Mouse (Mus musculus): ENCODE data around the gene Podxl2.
A peak's percentile ranks its signal among the peaks of the same experiment; 100 is the strongest.

The Podxl2 gene

DNA sequence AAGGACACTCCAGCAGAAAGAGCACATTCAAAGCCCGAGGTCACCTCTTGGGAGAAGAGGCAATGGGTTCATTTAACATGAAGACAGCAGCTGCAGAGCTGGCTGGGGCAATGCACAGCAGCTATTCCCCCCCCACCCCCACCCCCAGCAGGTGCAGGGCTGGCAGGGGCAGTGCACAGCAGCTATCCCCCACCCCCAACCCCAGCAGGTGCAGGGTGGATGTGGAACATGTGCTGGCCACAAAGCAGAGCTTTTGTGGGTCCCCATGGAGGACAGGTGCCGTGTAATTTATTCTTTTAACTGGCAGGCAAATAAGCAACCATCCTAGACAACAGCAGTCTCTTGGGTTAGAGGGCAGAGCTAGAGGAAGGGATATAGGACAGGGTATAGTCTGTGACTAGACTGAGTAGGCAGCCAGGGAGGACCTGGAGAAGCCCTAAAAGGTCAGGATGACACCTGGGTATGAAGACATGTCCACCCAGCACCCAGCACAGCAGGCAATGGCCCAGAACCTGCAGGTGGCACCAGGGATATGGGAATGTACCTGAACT, 11.6 kb upstream of the Podxl2 start:
- DNase-seq (ENCODE audit: low spot score), result no peak

DNA sequence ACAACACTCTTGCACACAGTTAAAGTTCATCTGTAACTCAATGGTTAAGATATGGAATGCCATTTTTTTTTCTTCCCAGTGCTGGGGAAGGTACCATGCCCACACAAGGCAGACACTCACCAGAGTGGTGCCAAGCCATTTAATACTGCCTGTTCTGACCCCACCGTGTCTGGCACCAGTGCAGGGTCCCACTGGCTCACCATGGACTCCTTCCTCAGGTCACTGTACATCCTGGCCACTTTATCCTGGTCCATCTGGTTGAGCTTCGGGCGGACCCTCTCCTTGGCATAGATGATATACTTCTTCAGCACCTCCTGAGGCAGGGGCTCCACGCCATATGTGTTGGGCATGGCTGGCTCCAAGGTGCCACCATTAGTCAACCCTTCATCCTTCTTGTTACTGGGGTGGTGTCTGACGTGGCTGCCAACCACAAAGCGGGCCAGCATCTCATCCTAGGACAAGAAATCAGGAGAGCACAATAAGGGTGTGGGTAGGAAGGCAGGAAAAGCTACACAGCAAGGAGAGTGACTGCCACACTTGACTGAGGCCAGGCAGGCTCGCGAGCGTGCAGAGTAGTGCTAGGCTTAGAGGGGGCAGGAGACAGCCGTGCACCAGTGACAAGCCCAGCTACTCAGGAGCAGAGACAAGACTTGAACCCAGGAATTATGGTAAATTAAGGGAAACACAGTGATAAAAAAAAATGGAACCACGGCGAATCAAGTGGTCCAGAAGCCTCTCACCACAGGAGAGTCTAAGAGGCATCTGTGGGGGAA, 11.0 kb upstream of the Podxl2 start:
- no peak for DNase-seq (ENCODE audit: low spot score)

DNA sequence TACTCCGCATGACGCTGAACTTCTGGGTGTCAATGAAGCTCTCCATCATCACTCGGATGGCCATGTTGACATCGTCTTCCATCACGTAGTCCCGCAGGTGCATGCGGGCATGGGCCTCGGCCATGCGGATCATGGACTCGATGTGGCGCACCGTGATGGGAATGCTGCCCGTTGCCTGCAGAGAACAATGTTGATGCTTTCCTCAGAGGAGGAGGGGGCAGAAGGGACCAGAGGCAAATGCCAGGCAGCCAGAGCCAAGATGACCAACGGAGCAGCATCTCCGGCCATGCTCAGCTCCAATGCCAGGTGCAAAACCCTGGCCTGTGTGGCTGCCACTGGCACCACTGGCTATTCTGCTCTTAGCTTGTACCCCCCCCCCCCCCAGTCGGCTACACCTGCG, 9.8 kb upstream of the Podxl2 start:
- no peak for DNase-seq (ENCODE audit: low spot score)

DNA sequence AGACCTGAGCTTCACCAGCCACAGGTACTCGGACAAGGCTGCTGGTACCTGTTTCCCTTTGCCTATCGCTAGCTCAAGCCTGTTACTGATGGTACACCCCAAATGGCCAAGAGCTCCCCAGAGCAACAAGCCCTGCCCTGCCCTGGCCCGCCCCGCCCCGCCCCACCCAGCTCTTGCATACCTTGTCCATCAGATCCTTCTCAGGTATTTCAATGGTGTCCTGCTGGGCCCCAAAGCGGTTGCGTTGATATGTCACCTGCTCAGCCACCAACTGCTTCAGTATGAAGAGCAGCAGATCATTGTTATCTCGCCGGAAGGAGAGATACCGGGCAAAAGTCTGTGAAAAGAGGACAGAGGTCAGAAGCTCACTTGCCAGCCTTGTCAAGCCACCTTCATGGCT, 9.4 kb upstream of the Podxl2 start:
- DNase-seq (ENCODE audit: low spot score), result no peak

DNA sequence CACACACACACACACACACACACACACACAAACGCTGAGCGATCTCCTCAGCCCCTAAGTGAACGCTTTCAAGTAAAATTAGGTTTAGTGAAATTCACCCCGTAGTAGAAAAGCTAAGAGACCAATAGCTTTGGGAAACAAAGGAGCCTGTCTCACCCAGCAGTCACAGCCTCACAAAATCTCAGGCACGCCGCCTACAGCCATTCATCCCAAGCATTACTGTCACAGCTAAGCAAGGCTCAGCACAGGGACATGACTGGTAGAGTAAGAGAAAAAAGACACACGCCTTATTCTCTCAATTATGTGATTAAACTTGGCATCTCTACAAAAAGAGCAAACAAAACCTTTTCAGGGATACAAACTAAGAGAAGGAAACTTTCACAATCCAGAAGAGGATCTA, 6.5 kb upstream of the Podxl2 start:
- no peak for DNase-seq (ENCODE audit: low spot score)

DNA sequence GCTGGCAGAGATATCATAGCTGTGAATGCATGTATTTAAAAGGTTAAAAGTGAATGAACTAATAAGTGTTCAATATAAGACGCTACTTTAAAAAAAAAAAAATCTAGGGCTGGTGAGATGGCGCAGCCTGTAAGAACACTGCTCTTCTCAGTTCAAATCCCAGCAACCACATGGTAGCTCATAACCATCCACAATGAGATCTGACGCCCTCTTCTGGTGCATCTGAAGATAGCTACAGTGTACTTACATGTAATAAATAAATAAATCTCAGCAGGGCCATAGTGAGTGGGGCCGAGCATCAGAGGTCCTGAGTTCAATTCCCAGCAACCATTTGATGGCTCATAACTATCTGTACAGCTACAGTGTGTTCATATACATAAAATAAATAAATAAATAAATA, 4.6 kb upstream of the Podxl2 start:
- DNase-seq (ENCODE audit: low spot score), result no peak

DNA sequence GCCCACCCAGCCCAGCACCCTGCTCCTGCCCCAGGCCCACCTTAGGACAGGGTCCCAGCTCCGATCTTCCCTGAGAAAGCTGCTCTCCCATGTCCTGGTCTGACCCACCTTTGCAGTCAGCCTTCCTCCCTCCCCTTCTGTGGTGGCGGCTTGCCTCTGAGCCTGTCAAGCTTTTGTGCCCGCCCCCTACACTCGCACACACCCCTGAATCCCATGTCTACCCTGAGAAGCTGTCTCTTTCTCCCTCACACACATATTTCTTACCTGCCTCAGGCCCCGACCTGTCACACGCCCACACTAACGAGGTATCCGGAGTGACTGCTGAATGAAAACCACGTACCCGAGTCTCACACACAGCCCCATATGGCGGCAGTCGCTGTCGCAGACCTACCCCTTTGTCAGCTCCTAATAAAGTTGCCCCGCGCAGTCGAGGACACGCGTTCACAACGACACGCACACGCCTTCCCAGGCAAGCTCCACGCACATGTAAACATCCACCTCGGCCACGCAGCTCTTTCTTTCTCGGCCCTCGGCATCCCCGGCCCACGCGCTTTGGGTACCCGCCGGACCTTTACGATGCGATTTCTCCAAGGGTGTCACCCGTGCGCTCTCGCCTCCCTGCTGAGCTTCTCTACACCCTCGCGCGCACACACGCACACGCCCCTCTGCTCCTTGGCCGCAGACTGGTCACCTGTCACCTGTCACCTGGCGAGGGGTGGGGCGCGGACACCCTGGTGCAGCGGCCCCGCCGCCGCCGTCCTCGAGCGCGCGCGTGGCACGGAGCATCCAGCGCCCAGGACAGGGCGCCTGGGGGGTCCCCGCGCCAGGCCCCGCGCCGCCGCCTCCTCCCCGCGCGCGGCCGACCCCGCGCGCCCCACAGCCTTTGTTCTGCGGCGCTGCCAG, 628 bp downstream of the Podxl2 start:
- no peak for DNase-seq (ENCODE audit: low spot score)

DNA sequence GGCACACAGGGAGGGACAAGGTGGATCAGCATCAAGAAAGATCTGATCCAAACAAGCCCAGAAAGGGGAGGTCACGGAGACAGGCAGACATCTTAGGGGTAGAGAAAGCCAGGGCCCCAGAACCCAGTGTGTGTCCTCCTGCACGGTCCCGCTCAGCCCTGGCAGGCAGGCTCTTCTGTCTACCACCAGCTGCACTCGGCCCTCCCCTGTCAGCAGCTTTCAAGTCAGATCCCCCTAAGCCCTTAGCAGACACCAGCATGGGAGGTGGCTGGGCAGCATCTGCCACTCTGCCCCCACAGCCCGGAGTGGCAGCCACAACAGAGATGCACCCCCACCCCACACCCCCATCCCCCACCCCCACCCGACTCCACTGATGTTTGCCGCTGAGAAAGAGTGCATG, 2.0 kb downstream of the Podxl2 start:
- no peak for DNase-seq (ENCODE audit: low spot score)

DNA sequence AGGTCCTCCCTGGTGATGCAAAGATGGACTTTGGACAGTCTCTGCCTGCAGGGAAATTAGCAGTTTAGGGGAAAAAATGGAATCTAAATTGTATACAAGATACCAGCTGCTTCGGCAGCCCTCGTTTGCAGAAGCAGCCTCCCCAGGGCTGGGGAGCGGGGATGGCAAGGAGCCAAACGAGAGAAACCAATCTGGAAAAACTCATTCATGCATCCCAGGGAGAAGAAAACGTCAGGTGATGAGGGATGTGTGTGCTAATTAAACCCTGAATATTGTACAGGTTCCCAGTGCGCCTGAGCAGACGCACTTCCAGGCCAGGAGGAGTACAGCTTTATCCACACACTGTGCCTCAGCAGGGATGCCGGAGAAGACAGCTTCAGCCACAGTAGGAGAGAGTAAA, 3.3 kb downstream of the Podxl2 start:
- no peak for DNase-seq (ENCODE audit: low spot score)

DNA sequence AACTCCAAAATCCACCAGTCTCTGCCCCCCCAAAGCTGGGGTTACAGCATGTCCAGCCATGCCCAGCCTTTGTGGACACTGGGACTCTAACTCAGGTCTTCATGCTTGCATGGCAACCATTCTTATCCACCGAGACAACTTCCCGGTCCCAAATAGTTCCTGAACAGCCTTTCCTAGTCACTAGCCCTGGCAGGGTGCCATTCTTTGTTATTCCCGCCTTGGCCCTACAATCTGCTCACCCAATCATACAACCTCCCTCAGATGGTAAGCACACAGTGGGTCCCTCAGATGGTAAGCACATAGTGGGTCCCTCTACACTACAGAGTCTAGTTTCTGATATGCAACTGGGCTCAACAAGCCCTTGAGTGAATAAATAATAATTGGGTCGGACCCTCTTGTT, 4.2 kb downstream of the Podxl2 start:
- no peak for DNase-seq (ENCODE audit: low spot score)

DNA sequence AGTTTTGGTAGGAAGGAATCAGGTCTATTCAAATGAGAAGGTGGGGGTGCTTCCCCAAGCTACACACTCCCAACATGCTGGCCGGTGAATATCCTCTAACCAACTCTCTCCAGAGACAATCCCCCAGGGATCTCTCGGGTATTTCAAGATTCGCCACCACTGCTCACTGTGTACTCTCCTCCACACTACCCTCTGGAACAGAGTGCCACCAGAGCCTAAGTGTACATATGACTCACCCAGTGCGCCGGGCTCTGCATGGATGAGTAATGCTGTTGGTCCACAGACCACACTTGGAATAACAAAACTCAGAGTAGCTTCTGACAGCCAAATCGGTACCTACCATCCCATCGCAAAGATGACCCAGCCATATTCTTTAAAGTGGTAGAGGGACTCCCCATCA, 5.4 kb downstream of the Podxl2 start:
- no peak for DNase-seq (ENCODE audit: low spot score)

DNA sequence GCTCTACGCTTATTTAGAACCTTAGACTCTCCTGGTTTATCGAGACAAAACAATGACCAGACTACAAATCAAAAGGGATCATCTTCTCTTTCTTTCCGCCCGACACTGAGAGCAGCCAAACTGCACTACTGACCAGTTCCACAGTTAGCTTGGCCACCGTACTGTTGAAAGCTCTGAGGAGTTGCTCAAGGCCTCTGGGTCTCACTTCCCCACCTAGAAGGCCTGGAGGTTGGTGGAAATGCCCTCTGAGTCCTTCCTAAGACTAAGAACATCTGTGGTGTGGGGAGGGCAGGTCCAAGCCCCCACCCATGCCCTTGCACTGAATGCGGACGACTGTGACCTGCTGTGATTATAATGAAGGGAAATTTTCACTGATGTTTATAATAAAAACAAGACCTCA, 9.1 kb downstream of the Podxl2 start:
- DNase-seq (ENCODE audit: low spot score), result no peak

DNA sequence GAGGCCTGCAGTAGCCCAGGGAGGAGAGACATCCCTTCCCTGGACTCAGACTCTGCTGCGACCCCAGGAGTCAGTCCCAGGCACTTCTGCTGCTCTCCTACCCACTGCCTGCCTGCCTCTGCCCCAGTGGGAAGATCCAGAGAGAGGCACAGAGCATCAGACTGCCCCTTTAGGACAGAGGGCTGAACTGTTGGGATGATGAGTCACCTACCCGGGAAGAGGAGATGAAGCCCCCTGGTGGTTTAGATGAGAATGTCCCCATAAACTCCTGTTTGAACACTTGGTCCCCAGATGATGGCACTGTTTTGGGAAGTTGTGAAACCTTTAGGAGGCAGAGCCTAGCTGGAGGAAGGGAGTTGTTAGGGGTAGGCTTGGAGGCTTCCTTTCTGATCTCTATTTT, 13.9 kb downstream of the Podxl2 start:
- peak; percentile 18 for DNase-seq (ENCODE audit: low spot score)

DNA sequence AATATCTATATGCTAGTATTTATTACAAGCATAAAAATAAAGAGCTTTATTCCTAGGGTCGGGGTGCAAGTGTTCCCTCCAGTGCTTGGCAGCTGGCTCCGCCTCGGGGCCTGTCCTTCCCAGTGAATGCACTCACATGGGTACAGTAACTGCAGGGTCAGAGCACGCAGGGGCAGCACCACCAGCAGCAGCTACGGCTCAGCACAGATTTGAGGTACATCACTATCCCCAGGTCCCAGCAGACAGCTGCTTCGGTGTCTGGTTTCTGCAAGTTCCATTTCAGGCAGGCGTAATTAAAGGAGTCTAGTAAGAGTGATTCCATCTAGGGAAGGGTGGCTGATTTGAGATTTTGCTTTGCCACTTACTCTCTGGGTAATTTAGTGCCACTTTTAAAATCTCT, 16.5 kb downstream of the Podxl2 start:
- DNase-seq (ENCODE audit: low spot score), result no peak

DNA sequence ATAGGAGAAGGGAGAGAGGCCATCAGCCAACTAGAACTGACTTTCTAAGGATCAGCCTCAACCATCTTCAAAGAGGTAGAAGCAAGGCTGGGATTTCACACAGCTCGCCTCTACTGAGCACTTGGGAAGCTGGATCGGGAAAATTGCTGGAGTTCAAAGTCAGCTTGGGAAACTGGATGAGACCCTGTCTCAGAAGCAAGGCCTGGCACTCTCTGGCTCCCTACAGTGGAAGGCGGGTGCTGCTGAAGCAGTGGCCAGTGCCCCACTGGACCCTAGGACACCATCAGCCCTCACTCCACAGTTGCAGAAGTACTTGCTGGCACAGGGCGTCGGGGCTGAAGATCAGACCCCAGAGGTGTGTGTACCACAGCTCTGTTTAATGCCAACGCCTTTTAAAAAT, 17.0 kb downstream of the Podxl2 start:
- DNase-seq (ENCODE audit: low spot score), result no peak

DNA sequence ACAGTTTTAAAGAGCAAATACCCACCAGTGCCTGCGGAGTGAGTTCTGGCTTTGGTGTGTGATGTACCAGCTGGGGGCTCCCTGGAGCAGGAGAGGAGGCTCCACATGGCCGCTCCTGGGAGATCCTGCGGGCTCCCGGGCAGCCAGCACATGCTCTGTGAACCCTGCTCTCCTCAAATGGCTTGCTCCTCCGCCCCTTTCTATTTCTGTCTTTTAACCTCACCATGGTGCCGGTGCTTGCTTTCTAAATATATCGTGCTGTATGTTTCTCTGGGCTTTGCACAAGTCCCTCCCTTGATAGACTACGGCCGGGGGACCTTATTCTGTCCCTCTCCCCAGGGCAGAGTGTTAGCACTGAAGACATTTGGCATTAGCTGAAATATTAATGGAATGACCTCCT, 17.6 kb downstream of the Podxl2 start:
- no peak for DNase-seq (ENCODE audit: low spot score)

DNA sequence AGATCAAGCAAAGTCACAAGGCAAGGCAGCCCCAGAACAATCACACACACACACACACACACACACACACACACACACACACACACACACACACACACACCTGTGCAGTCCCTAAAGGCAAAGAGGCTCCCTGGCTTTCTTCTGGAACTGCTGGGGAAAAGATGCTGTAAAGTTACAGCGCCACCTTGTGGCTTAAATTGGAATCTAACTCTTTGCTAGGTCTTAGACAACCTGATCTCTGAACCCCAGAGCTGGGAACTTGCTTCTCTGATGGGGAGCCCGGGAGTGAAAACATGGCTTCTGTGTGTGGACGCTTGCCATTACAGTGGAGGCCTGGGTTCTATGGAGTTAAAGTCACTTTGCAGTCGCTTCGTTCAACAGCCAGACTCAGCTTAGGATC, 19.2 kb downstream of the Podxl2 start:
- peak; percentile 58 for DNase-seq (ENCODE audit: low spot score)

DNA sequence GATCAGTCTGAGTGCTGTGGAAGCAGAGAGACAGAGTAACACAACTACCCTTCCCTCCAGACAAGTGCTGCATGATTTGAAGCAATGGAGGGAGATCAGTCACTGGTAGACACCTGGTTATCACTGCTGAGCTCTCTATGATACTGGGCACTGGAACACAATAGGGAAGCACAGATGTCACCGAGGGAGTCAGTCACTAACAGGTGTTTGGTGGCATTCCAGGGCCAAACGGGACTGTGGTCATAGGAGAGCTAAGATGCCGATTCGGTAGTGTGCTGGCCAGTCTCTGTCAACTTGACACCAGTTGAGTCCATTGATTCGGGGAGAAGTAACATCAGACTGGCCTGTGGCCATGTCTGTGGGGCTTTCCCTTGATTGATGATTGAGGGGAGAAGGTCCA, 20.3 kb downstream of the Podxl2 start:
- DNase-seq (ENCODE audit: low spot score), result no peak

DNA sequence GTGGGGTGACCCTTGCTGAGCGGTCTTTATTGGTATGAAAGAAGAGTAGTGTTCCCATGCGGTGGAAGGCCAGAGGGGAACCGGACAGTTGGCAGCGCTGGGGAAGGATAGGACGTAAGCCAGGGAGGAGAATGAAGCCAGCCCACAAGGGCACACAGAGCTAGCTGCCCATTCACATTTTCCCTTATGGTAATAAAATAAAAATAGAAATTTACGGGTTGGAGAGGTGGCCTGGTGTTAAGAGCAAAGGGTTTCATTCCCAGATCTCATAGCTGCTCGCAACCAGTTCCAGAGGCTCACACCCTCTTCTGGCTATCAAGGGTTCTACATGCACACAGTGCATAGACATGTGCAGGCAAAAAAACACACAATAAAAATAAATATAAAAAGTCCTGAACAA, 24.8 kb downstream of the Podxl2 start:
- DNase-seq (ENCODE audit: low spot score), result no peak

DNA sequence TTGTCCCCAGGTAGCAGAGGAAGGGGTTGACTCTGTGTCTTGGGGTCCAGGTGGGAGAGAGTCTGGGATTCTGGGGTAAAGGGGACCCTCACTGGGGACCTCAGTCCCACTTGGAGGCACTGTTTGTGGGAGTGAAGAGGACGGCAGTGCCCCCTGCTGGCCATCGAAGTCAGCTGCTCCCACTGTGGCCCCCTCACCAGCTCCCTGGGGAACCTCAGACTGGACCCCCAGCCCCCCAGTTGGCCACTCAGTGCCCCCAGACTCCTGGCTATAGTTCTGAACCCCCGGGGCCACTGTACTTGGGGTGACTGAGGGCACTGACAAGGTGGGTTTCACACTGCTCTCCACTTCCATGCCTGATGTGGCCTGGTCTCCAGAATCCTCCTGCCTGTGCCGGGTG, 25.6 kb downstream of the Podxl2 start:
- no peak for DNase-seq (ENCODE audit: low spot score)

DNA sequence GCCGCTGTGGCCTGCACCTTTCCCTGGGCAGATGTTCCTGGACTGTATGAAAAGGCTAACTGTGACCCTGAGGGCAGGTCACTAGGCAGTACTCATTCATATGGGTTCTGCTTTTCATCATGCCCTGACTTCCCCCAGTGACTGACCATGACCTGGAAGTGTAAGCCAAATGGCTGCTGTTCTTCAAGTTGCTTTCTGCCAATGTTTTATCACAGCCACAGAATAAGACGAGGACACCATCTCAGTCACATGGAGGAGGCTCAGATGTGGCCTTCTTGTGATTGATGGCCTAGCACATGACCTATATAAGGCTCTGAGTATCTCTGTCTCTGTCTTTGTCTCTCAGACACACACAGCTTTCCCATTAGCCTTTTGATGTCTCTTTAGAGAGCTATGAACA, 27.3 kb downstream of the Podxl2 start:
- DNase-seq (ENCODE audit: low spot score), result no peak

DNA sequence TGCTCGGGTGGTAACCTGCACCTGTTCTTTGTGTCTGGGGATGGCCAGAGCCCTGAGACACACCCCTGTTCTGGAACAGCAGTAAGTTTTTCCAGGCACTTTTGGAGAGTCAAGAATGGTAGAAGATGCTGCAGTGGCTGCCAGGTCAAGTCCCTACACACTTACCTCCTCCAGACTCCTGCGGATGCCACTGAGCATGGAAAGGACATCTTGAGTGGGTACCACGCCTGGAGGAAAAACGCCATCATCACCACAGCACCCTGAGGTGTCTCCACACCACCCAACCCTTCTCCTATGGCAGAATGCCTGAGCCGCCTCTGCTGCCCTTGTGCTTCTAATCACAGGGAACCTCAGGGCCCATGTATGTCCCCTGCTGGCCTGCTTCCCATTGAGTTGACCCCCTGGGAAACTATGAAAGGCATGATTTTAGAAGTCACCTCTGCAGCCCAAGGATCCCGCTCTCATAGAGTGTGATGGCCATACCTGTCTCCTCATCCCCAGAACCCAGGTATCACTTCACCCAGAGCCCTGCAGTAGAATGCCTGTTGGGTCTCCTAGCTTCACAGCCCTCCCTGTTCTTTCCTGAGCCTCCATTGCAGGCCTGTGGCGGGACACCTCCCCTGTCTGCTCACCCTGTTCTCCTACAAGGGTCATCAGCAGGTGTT, 29.8 kb downstream of the Podxl2 start:
- DNase-seq (ENCODE audit: low spot score), result no peak
